Comparison of ENCODE assay signal across 16 mouse cellular contexts in genomic region chr17:22053211-22053610, GRCm38 (mm10).
"Had no signal": no experiment of that assay in that cellular context is flagged by ENCODE, and none has a peak within 500 bp of the region (broad histone marks: within the 10 kb centered on the region; RNA-seq: fewer than 3 reads in every experiment).

No protein-coding gene starts in this region.

- H3K9me3 ChIP-seq: stomach, embryonic 15.5 days had no signal

- DNase-seq: retina, postnatal 1 day; right cerebral cortex, adult 18-20 months; right cerebral cortex, postnatal 14 days; right cerebral cortex, postnatal 25 days; right cerebral cortex, postnatal 4 days; spleen, adult 18-20 months; thymus, adult 18-20 months; thymus, adult 2 months; thymus, postnatal 14 days; thymus, postnatal 25 days; thymus, postnatal 36 days; thymus, postnatal 4 days had no signal

- H3K4me3 ChIP-seq: neural tube, embryonic 13.5 days; neural tube, embryonic 15.5 days; stomach, embryonic 15.5 days had no signal

- H3K4me1 ChIP-seq: neural tube, embryonic 13.5 days; neural tube, embryonic 15.5 days; stomach, embryonic 15.5 days had no signal

- H3K9ac ChIP-seq: neural tube, embryonic 13.5 days; neural tube, embryonic 15.5 days; stomach, embryonic 15.5 days had no signal

- H3K27me3 ChIP-seq: neural tube, embryonic 13.5 days; neural tube, embryonic 15.5 days; stomach, embryonic 15.5 days had no signal

- H3K27ac ChIP-seq: neural tube, embryonic 13.5 days; neural tube, embryonic 15.5 days; stomach, embryonic 15.5 days; stomach, postnatal 0 days had no signal

- H3K36me3 ChIP-seq: neural tube, embryonic 13.5 days; neural tube, embryonic 15.5 days; stomach, embryonic 15.5 days had no signal
